Mouse (Mus musculus) urinary bladder, postnatal 14 days (tissue): ENCODE data around the gene Gm20738.
"Not testable (repeated sequence)": the region's sequence is repeated elsewhere in the genome, so short reads cannot be mapped to it uniquely, and the experiment has no call there.

Experiments used
- DNase-seq: peaks from one replicate; pipeline ENCODE4 v3.0.0; 2021; ENCODE audit warnings: low spot score

Gene Gm20738

DNA sequence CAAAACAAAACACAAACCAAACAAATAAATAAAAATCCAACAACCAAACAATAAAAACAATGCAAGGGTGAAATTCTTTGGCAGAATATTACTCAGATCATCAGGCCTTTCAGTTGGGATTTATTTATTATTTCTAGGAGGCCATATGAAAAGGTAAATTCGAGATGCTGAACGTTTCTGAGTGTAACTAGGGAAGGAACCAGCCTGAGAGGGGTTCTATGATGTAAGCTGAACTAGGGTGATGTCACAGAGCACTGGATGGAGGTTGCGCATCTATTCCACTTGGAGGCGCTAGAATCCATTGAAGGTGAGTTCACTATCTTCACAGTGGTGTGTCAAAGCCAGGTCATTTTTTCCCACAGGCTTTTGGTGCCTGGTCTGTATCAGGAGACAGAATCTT, at the start of gene Gm20738:
Gm20738 (plus strand) TSS at position 301 of the 400 bp plus-strand sequence.
- not testable (repeated sequence) for DNase-seq
